Mouse (Mus musculus) megakaryocyte progenitor cell, adult 5-6 weeks (primary cell): Measurements from ENCODE around the gene Ccdc93. TPM values are rescaled to one million over a fixed set of nuclear protein-coding genes. Genes with fewer than 3 reads are reported as not detected.

Source experiments
- ATAC-seq: replicated peaks from 2 replicates; pipeline ENCODE4 v1.8.0; 2016; ENCODE audit warnings: mild to moderate bottlenecking, moderate TSS enrichment, inconsistent platforms; ENCODE audit not compliant: poor library complexity
- total RNA-seq, 2 experiments: library from RNA; stranded (forward) in 1 of 2; stranded (reverse) in 1 of 2; fragments of 157-497, 149-512 nt in 1 of 2; fragments of 200-1000 nt in 1 of 2; gene quantifications; 2 replicates each; pipeline versions ENCODE4 v1.2.3 to v1.2.4; 2015 to 2017

Ccdc93 gene
- total RNA-seq, 2 experiments from 2014 or later, result 17.0 to 26.3 TPM

DNA sequence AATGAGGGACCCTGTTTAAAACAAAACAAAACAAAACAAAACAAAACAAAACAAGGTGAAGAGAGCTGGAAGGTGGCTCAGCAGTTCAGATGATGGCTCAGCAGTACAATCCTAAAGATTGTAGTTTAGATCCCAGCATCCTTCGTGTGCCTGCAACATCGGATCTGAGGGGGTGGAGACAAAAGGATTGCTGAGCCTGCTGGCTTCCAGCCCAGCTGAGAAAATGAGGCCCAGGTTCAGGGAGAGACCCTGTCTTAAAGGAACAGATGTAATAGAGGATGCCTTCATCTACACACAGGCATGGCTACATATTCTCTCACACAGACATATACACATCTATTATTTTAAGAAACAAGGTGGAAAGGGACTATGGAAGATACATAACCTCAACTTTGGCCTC, 80.3 kb downstream of the Ccdc93 start:
- no peak for ATAC-seq

DNA sequence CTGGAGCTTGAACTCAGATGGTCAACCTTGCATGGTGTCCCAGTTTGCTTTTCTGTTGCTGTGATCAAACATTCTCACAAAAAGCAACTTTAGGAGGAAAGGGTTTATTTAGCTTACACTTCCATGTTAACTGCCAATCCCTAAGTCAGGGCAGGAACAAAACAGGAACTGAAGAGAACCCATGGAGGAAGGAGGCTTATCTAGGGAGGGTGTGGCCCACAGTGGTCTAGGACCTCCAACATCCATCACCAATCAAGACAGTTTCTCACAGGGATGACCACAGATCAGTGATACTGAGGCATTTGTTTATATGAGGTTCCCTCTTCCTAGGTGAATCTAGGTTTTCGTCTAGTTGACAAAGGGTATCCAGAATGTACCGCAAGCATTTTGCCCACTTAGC, 81.1 kb downstream of the Ccdc93 start:
- peak; percentile 38; the same call in 1 of the 2 replicates for ATAC-seq

DNA sequence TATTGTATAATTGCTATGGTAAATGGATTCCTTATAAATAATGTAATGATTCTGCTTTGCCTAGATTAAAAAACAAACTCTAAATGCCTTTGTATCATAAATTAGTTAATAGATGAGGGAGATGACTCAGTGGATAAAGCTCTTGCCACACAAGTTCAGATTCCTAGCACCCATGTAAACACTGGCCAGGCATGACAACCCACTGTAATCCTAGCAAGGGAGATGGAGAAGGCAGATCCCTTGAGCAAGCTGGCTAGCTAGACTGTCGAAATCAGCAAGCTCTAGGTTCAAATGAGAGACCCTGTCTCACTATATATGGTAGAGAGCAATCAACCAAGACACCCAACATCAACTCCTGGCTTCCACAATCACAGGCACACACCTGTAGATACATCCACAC, 87.8 kb downstream of the Ccdc93 start:
- ATAC-seq, result no peak

DNA sequence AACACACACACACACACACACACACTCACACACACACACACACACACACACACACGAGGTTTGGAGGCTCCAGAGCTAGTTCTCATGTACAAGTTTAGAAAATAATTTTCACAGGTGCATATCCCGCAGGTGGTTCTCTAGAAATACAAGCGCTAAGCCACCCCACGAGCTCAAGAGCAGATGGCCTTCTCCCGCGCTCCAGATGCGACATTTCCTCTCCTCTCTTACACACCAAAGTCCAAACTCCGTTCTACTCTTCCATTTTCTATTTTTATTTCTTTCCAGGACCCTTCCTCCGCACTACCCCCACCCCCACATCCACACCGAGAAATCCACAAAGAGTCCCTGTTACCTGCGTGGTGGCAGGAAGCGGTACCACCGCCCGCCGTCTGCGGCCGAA, 96.2 kb downstream of the Ccdc93 start:
- no peak for ATAC-seq

DNA sequence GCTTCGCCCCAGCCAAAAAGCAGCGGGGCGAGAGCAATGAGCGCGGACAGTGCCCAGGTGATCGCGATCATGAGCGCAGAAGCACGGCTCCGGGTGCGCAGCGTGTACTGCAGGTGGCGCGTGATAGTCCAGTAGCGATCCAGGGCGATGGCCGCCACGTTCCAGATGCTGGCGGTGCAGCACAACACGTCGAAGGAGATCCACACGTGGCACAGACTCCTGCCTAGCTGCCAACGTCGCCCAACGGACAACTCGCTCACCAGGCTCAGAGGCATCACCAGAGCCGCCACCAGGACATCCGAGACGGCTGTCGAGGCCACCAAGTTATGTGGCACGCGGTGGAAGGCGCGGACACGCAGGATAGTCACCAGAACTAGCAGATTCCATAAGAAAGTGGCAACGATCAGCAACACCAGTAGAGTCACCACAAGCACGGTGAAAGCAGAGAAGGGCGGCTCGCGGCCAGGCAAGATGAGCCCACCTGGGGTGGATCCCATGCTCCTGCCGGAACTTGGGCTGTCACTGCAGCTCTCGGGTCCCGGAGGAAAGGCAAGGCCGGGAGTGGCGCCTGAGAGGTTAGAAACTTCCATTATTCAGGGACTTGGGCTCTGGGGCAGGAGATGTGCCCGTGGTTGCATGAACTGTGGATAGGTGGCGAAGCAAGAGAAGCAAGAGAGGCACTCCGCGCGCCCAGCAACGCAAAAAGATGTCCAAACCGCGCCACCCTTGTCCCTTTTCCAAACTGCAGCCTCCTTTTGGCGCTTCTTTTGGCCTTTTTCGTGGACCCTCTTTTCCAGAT, 97.0 kb downstream of the Ccdc93 start:
- ATAC-seq, result peak; percentile 42

DNA sequence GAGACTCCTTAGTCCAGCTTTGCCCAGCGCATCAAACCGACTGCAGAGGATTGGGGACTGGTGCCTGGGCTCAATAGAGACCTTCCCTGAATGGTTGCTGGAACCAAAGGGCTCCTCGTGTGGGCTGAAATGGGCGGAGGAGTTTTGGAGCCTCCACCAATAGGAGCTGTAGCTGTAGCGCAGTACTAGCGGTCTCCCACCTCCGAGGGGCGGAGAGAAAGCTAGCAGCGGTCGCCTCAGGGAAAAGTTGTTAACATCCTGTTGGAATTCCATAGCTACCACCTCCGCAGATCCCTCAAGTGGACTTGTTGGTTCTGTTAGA, 97.5 kb downstream of the Ccdc93 start, which contains the start of gene Htr5b:
TSS of gene Htr5b (minus strand) at position 67 of the 322 bp plus-strand sequence.
- ATAC-seq, result peak; percentile 53; the same call in 1 of the 2 replicates

DNA sequence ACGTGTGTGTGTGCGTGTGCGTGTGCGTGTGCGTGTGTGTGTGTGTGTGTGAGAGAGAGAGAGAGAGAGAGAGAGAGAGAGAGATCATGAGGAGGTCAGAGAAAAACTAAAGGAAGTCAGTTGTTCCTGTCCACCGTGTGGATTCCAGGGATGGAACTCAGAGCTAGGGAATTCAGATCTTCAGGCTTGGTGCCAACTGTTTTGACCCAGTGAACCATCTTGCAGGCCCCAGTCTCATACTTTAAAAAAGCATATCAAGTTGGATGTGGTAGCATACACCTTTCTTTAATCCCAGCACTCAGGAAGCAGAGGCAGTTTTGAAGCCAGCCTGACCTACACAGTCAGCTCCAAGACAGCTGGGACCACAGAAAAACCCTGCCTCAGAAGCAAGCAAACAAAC, 98.4 kb downstream of the Ccdc93 start:
- no peak for ATAC-seq

DNA sequence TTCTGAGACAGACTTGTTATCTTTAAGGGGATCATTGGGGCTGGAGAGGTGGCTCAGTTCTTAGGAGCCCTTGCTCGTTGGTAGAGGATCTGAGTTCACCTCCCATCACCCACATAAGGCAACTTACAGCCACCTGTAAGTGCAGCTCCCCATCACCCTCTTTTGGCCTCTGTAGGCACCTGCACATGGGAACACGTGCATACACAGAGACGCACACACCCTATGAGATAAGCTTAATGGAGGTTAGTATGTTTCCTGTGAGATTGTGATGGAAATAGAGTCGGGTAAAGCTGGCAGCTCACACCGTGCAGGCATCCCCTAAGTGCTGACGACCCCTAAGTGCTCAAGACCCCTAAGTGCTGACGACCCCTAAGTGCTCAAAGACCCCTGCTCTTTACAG, 100.6 kb downstream of the Ccdc93 start:
- no peak for ATAC-seq

DNA sequence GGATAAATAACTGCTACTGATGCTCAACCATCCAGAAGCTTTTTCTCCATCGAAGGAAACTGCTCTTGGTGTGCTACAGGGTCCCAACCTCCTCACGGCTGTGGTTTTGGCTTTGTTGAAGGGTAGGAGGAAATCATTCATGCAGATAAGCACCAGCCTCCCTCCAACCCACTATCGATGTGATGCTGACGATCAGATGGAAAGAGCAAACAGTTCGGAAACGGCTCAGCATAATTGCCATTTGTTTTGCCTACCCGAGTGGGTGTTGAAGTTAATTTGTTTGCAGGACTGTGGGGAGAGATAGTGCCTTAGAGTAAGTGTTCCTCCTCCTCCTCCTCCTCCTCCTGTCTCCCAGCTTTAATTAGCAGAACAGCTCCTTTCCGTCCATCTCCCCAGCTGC, 109.5 kb downstream of the Ccdc93 start:
- no peak for ATAC-seq

DNA sequence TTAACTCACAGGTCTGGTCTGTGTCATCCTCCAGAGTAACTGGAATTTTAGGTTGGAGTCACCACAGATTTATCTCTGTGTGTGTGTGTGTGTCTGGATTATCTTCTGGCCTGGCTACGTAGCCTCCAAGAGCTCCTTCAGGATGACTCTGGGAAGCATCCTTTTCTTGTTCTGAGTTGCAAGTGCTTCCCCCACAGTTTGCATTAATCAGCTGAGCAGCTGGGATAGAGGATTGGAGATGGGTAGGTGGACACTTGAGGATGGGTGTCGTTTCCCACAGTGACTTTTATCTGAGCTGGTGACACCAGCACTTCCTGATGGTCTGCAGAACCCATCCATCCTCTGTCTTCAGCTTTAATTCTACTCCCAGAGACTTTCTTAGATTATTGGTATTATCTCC, 116.0 kb downstream of the Ccdc93 start:
- no peak for ATAC-seq

DNA sequence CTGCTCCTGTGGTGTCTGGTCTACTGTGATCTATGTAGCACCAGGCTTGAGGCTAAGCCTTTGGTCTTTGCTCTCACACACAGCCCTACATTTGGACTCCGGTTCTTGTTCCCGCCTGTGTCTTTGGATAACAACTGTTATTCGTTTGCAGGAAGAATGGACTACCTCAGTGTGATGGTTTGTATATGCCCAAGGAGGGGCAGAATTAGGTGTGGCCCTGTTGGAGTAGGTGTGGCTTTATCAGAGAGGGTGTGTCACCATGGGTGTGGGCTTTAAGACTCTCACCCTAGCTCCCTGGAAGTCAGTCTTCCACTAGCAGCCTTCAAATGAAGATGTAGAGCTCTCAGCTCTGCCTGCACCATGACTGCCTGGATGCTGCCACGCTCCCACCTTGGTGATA, 117.8 kb downstream of the Ccdc93 start:
- no peak for ATAC-seq

DNA sequence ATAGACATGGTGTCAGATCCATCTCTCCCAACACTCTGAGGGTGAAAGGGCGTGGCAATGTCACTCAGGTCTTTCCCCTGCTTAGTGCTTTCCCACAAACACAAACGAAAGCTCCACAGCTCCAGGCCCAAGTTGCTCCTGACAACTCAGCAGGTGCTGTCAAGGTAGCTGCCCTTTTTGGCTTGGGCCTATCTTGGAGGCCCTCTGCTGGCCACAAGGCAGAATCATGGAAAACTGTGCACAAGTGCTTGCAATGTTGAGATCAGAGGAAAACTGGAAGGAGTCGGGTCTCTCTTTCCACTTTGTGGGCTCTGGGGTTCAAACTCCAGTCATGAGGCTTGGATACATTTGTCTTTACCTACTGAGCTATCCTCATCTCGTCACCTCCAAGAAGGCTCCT, 118.6 kb downstream of the Ccdc93 start:
- ATAC-seq, result peak; percentile 51; the same call in 1 of the 2 replicates

DNA sequence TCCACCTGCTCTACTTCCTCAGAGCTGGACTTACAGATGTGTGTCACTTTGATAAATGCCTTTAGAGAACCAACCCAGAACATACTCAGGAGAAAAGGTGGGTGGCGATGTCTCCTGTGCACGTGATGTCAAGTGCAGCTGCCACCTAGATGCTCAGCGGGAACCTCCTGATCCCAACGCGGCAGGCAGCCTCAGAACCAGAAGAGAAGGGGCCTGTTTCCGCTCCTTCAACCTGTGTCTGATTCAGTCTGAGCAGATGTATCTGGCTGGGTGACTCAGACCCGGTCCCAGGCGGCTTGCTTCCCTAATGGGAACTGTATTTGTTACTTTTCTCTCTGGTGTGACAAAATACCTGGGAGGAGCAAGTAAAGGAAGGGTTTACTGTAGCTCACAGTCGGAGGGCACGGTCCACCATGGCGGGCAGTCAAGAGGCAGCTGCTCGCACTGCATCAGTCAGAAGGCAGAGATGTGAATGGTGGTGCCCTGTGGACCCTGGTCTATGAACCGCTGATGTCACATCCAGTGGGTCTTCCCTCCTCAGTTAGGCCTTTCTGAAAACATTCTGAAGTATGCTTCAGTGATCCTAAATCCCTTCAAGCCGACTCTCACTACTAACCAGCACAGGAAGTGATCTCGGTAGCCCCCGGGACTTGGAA, 120.1 kb downstream of the Ccdc93 start:
- ATAC-seq, result no peak

DNA sequence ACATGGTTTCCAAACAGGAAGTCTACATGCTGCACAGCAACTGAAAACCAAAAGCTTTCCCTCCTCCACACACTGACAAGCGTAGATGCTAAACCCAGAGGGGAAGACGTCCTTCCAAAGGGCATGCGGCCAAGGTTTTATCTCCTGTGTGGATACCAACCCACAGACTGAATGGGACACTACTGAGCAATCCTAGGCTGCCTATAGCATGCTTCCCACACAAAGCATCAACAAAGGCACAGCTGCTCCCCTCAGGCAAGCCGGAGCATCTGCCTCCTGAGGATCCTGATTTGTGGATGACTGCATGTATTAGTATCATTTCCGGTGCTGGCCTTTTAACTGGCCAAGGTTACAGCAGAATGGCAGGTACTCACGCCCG, 120.6 kb downstream of the Ccdc93 start:
- no peak for ATAC-seq

Other genes starting within 250 kb of the Ccdc93 start
- gene Insig2, start 98.5 kb upstream of the Ccdc93 start, total RNA-seq (2015), result 11.2 and 24.8 TPM in 2 replicates
- gene Insig2, start 98.5 kb upstream of the Ccdc93 start, total RNA-seq (2017), result 8.2 and 19.7 TPM in 2 replicates
- gene Htr5b, start 97.4 kb downstream of the Ccdc93 start, total RNA-seq (2015), result not detected in 2 replicates
- gene Htr5b, start 97.4 kb downstream of the Ccdc93 start, total RNA-seq (2017), result not detected in 2 replicates
- 172 and 208 TPM in 2 replicates for gene Ddx18, start 136.9 kb downstream of the Ccdc93 start, total RNA-seq (2015)
- gene Ddx18, start 136.9 kb downstream of the Ccdc93 start, total RNA-seq (2017), result 95.4 TPM in 2 replicates